Mouse (Mus musculus) MEL (cell line): Measurements from ENCODE around the gene Tubb3. TPM values are rescaled to one million over a fixed set of nuclear protein-coding genes. Genes with fewer than 3 reads are reported as not detected.

Experiments
- DNase-seq: peaks from one replicate; pipeline ENCODE4 v3.0.0; 2011; ENCODE audit warnings: low read depth, low spot score
- H3K27ac ChIP-seq: 2 replicates; pipeline ENCODE4 v1.5.1; 2012; ENCODE audit warnings: low read depth, mild to moderate bottlenecking, control low read depth, low read length, moderate library complexity; ENCODE audit not compliant: control insufficient read depth
- H3K27me3 ChIP-seq, 2 experiments: fragments of 150-350 bp in 1 of 2; sonication (generic) in 1 of 2; 2 replicates each; pipeline ENCODE4 v1.6.1; 2012; ENCODE audit warnings: low read length in 2 of 2, mild to moderate bottlenecking in 2 of 2, improper control_type of control experiment in 1 of 2, moderate library complexity in 1 of 2; ENCODE audit not compliant: insufficient read depth in 2 of 2, control insufficient read depth in 1 of 2
- H3K36me3 ChIP-seq, 2 experiments: 2 replicates each; pipeline ENCODE4 v1.6.1; 2012 to 2014; ENCODE audit warnings: low read length in 2 of 2, improper control_type of control experiment in 1 of 2, inconsistent platforms in 1 of 2, mild to moderate bottlenecking in 1 of 2; ENCODE audit not compliant: insufficient read depth in 2 of 2, control insufficient read depth in 1 of 2
- H3K4me1 ChIP-seq, 2 experiments: fragments of 150-350 bp in 1 of 2; sonication (generic) in 1 of 2; 2 replicates each; pipeline ENCODE4 v1.6.1; 2012; ENCODE audit warnings: low read length in 2 of 2, improper control_type of control experiment in 1 of 2, mild to moderate bottlenecking in 1 of 2; ENCODE audit not compliant: insufficient read depth in 2 of 2, control insufficient read depth in 1 of 2
- H3K4me3 ChIP-seq, 2 experiments: fragments of 150-350 bp in 1 of 2; sonication (generic) in 1 of 2; 2 replicates each; pipeline ENCODE4 v1.5.1; 2012; ENCODE audit warnings: low read depth in 2 of 2, low read length in 2 of 2, mild to moderate bottlenecking in 2 of 2, moderate library complexity in 2 of 2, control low read depth in 1 of 2, improper control_type of control experiment in 1 of 2; ENCODE audit not compliant: control insufficient read depth in 1 of 2, insufficient read depth in 1 of 2
- H3K79me2 ChIP-seq: 2 replicates; pipeline ENCODE4 v1.6.1; 2012; ENCODE audit warnings: mild to moderate bottlenecking, low read length, moderate library complexity; ENCODE audit not compliant: control insufficient read depth, poor library complexity, insufficient read depth
- H3K9ac ChIP-seq: 2 replicates; pipeline ENCODE4 v1.6.1; 2012; ENCODE audit warnings: low read depth, mild to moderate bottlenecking, control low read depth, low read length, moderate library complexity; ENCODE audit not compliant: control insufficient read depth, poor library complexity, severe bottlenecking
- H3K9me3 ChIP-seq: fragments of 150-350 bp; sonication (generic); replicated peaks from 2 replicates; pipeline ENCODE4 v1.6.1; 2012; ENCODE audit warnings: mild to moderate bottlenecking, low read length, improper control_type of control experiment, moderate library complexity; ENCODE audit not compliant: insufficient read depth
- CHD2 ChIP-seq: IDR thresholded peaks from 2 replicates; pipeline ENCODE4 v1.6.1; 2011; ENCODE audit warnings: low read length, improper control_type of control experiment
- EP300 ChIP-seq, 2 experiments: IDR thresholded peaks; 2 replicates each; pipeline ENCODE4 v1.6.1; 2011; ENCODE audit warnings: improper control_type of control experiment in 2 of 2, low read length in 2 of 2, low read depth in 1 of 2, mild to moderate bottlenecking in 1 of 2
- ETS1 ChIP-seq: IDR thresholded peaks from 2 replicates; pipeline ENCODE4 v1.6.1; 2012; ENCODE audit warnings: low read depth, mild to moderate bottlenecking, inconsistent platforms, low read length, improper control_type of control experiment, moderate library complexity
- GABPA ChIP-seq: IDR thresholded peaks from 2 replicates; pipeline ENCODE4 v1.6.1; 2012; ENCODE audit warnings: low read depth, mild to moderate bottlenecking, inconsistent platforms, low read length, improper control_type of control experiment, moderate library complexity
- GATA1 ChIP-seq: IDR thresholded peaks from 2 replicates; pipeline ENCODE4 v1.6.1; 2011; ENCODE audit warnings: low read depth, low read length, improper control_type of control experiment
- HCFC1 ChIP-seq: IDR thresholded peaks from 2 replicates; pipeline ENCODE4 v1.6.1; 2012; ENCODE audit warnings: low read depth, mild to moderate bottlenecking, inconsistent platforms, low read length, improper control_type of control experiment, moderate library complexity
- JUND ChIP-seq: IDR thresholded peaks from 2 replicates; pipeline ENCODE4 v1.6.1; 2011; ENCODE audit warnings: low read depth, mild to moderate bottlenecking, improper control_type of control experiment, low read length
- MAZ ChIP-seq: IDR thresholded peaks from 2 replicates; pipeline ENCODE4 v1.6.1; 2012; ENCODE audit warnings: low read depth, mild to moderate bottlenecking, inconsistent platforms, low read length, improper control_type of control experiment
- MEF2A ChIP-seq: IDR thresholded peaks from 2 replicates; pipeline ENCODE4 v1.6.1; 2014; ENCODE audit warnings: low read depth, mild to moderate bottlenecking, inconsistent platforms, low read length, improper control_type of control experiment; ENCODE audit not compliant: poor library complexity, insufficient replicate concordance, severe bottlenecking; ENCODE audit errors: extremely low read depth
- MYB ChIP-seq: IDR thresholded peaks from 2 replicates; pipeline ENCODE4 v1.6.1; 2011; ENCODE audit warnings: mild to moderate bottlenecking, low read depth, low read length, improper control_type of control experiment
- MYC ChIP-seq: IDR thresholded peaks from 2 replicates; pipeline ENCODE4 v1.6.1; 2011; ENCODE audit warnings: low read depth, mild to moderate bottlenecking, low read length, improper control_type of control experiment, moderate library complexity
- NRF1 ChIP-seq: IDR thresholded peaks from 2 replicates; pipeline ENCODE4 v1.6.1; 2014; ENCODE audit warnings: low read depth, mild to moderate bottlenecking, inconsistent platforms, low read length, improper control_type of control experiment, moderate library complexity; ENCODE audit not compliant: poor library complexity, insufficient read depth, severe bottlenecking
- POLR2A ChIP-seq, 2 experiments: IDR thresholded peaks; 2 replicates each; pipeline ENCODE4 v1.6.1; 2011 to 2012; ENCODE audit warnings: low read length in 2 of 2, mild to moderate bottlenecking in 2 of 2, control low read depth in 1 of 2, improper control_type of control experiment in 1 of 2, low read depth in 1 of 2, moderate library complexity in 1 of 2; ENCODE audit not compliant: control insufficient read depth in 1 of 2, insufficient read depth in 1 of 2, poor library complexity in 1 of 2
- POLR2AphosphoS2 ChIP-seq: IDR thresholded peaks from 2 replicates; pipeline ENCODE4 v1.6.1; 2011; ENCODE audit warnings: low read length, improper control_type of control experiment
- POLR2AphosphoS5 ChIP-seq: IDR thresholded peaks from 2 replicates; pipeline ENCODE4 v1.6.1; 2012; ENCODE audit warnings: low read depth, borderline replicate concordance, mild to moderate bottlenecking, inconsistent platforms, low read length, moderate library complexity, mixed read lengths
- RAD21 ChIP-seq: IDR thresholded peaks from 2 replicates; pipeline ENCODE4 v1.6.1; 2011; ENCODE audit warnings: mild to moderate bottlenecking, low read depth, low read length, improper control_type of control experiment
- RCOR1 ChIP-seq: IDR thresholded peaks from 2 replicates; pipeline ENCODE4 v1.6.1; 2012; ENCODE audit warnings: low read depth, mild to moderate bottlenecking, inconsistent platforms, low read length, improper control_type of control experiment
- SIN3A ChIP-seq: IDR thresholded peaks from 2 replicates; pipeline ENCODE4 v1.6.1; 2012; ENCODE audit warnings: low read length, improper control_type of control experiment, inconsistent platforms
- TAL1 ChIP-seq: IDR thresholded peaks from 2 replicates; pipeline ENCODE4 v1.6.1; 2012; ENCODE audit warnings: mild to moderate bottlenecking, inconsistent platforms, low read length, moderate library complexity, mixed read lengths
- TBP ChIP-seq: IDR thresholded peaks from 2 replicates; pipeline ENCODE4 v1.8.0; 2011; ENCODE audit warnings: low read depth, low read length, improper control_type of control experiment
- TCF12 ChIP-seq: IDR thresholded peaks from 2 replicates; pipeline ENCODE4 v1.6.1; 2014; ENCODE audit warnings: low read depth, mild to moderate bottlenecking, inconsistent platforms, low read length, improper control_type of control experiment, moderate library complexity
- USF2 ChIP-seq, 2 experiments: IDR thresholded peaks; 2 replicates each; pipeline ENCODE4 v1.6.1; 2011 to 2012; ENCODE audit warnings: improper control_type of control experiment in 2 of 2, low read length in 2 of 2, borderline replicate concordance in 1 of 2, inconsistent platforms in 1 of 2, low read depth in 1 of 2, mild to moderate bottlenecking in 1 of 2; ENCODE audit not compliant: insufficient read depth in 1 of 2
- ZKSCAN1 ChIP-seq: IDR thresholded peaks from 2 replicates; pipeline ENCODE4 v1.6.1; 2012; ENCODE audit warnings: low read depth, mild to moderate bottlenecking, inconsistent platforms, low read length, improper control_type of control experiment, moderate library complexity
- ZMIZ1 ChIP-seq: IDR thresholded peaks from 2 replicates; pipeline ENCODE4 v1.6.1; 2012; ENCODE audit warnings: low read depth, mild to moderate bottlenecking, inconsistent platforms, low read length, improper control_type of control experiment, moderate library complexity
- polyA plus RNA-seq, 2 experiments: library from polyadenylated mRNA; stranded (reverse) in 1 of 2; unstranded in 1 of 2; fragments of >175 nt in 1 of 2; fragments of >200 nt in 1 of 2; gene quantifications; 2 replicates each; pipeline versions ENCODE4 v1.2.1 to v1.2.4; 2012; ENCODE audit warnings: low replicate concordance in 2 of 2, low read depth in 1 of 2; ENCODE audit not compliant: insufficient read length in 2 of 2, insufficient read depth in 1 of 2, missing spikeins in 1 of 2
- total RNA-seq: library from RNA; depleted of rRNA; stranded (reverse); fragments of 300-350 nt; gene quantifications from 2 replicates; pipeline ENCODE4 v1.2.3, GENCODE M21; 2012

The Tubb3 gene
- total and polyA plus RNA-seq, 3 experiments: 0.69 to 1.4 TPM; not detected in 1

DNA sequence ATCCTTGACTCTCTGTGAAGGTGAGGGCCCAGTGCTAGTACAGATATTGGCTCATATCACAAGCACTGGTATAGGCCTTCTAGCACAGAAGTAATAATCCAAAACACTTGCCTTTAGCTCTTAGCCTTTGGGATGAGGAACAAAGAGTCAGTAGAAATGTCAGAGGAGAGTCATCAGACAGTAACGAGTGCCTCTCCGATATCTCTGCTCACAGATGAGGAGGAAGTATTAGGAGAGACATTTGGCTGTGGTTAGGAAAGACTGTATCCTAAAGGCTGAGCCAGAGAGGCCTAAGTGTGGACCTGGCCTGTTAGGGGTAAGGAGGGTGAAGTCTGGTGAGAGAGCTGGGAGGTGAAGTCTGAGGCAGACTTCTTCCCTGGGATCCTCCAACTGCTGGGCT is 30.6 kb downstream of the Tubb3 start:
- no peaks in the 10 kb centered on the region for H3K27me3 ChIP-seq
- H3K4me3 ChIP-seq: 0 out of 4 replicates have a peak overlapping the region, but pooled peaks of 1 of the 2 experiments have one; percentile 3
- H3K4me1 ChIP-seq: peaks cover 6 to 20% of the 10 kb centered on the region in 2 experiments
- H3K9me3 ChIP-seq: no peaks in the 10 kb centered on the region
- H3K9ac ChIP-seq: peak overlapping the region; percentile 12; the same call in 1 of the 2 replicates
- H3K79me2 ChIP-seq: peaks cover 4% of the 10 kb centered on the region; the same call in 1 of the 2 replicates
- peak overlapping the region; percentile 37 for H3K27ac ChIP-seq
- TF ChIP-seq EP300 (IDR thresholded peaks at IDR 0.05; ENCODE audit: low read depth in 1 of 2, low read length in 2 of 2) (peak; percentile 38 to 41; a peak in 2 of 4 replicates), HCFC1 (no peak), TAL1 (peak; percentile 64), TCF12 (peak; percentile 31; the same call in 1 of the 2 replicates), TBP (peak; percentile 33; the same call in 1 of the 2 replicates), SIN3A (peak; percentile 49; the same call in 1 of the 2 replicates), GABPA (no peak), RCOR1 (peak; percentile 40; the same call in 1 of the 2 replicates), POLR2A (IDR thresholded peaks at IDR 0.05; ENCODE audit: control insufficient read depth in 1 of 2, insufficient read depth in 1 of 2, low read depth in 1 of 2, low read length in 2 of 2, poor library complexity in 1 of 2) (no peak)
- DNase-seq: peak; percentile 80
- peaks cover 0 to 3% of the 10 kb centered on the region in 2 experiments; a peak in 1 of 4 replicates for H3K36me3 ChIP-seq

DNA sequence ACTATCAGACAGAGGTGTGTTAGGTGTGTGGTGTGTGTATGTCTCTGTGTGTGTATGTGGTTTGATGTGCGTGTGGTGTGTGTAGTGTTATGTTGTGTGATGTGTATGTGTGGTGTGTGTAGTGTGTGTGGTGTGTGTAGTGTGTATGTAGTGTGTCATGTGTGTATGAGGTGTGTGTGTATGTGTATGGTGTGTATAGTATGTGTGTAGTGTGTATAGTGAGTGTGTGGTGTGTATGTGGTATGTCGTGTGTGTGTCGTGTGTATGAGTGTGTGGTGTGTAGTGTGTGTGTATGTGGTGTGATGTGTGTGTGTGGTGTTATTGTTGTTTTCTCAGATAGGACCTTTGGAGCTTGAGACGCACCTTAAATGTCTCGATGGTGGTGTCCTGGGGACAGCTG is 31.1 kb downstream of the Tubb3 start:
- no peak overlapping the region for H3K9ac ChIP-seq
- peaks cover 6 to 20% of the 10 kb centered on the region in 2 experiments for H3K4me1 ChIP-seq
- peaks cover 4% of the 10 kb centered on the region; the same call in 1 of the 2 replicates for H3K79me2 ChIP-seq
- peak overlapping the region; percentile 90; a peak in 3 of 4 replicates for H3K4me3 ChIP-seq
- no peaks in the 10 kb centered on the region for H3K9me3 ChIP-seq
- peak overlapping the region; percentile 37 for H3K27ac ChIP-seq
- DNase-seq: no peak
- TF ChIP-seq RAD21 (no peak), CHD2 (no peak), MEF2A (no peak), MYC (no peak), EP300 (IDR thresholded peaks at IDR 0.05; ENCODE audit: low read depth in 1 of 2, low read length in 2 of 2) (no peak), TAL1 (no peak), MAZ (no peak), POLR2A (IDR thresholded peaks at IDR 0.05; ENCODE audit: control insufficient read depth in 1 of 2, insufficient read depth in 1 of 2, low read depth in 1 of 2, low read length in 2 of 2, poor library complexity in 1 of 2) (no peak), ETS1 (no peak), USF2 (IDR thresholded peaks at IDR 0.05; ENCODE audit: borderline replicate concordance in 1 of 2, insufficient read depth in 1 of 2, low read depth in 1 of 2, low read length in 2 of 2) (no peak), POLR2AphosphoS5 (no peak; the same call in 1 of the 2 replicates), MYB (no peak), SIN3A (no peak), GATA1 (no peak), JUND (no peak), ZMIZ1 (no peak), NRF1 (no peak), ZKSCAN1 (no peak), POLR2AphosphoS2 (no peak)
- peaks cover 0 to 3% of the 10 kb centered on the region in 2 experiments; a peak in 1 of 4 replicates for H3K36me3 ChIP-seq
- H3K27me3 ChIP-seq: no peaks in the 10 kb centered on the region
